Mouse (Mus musculus): ENCODE results near the gene Ggt1.
"Not testable (repeated sequence)": the region's sequence is repeated elsewhere in the genome, so short reads cannot be mapped to it uniquely, and the experiment has no call there.

The Ggt1 gene

GRCm38 (mm10) chr10:75549886-75550285 lies 11.5 kb upstream of the Ggt1 start:
- DNase-seq (ENCODE audit: low spot score), result no peak

GRCm38 (mm10) chr10:75551175-75551574 lies 10.2 kb upstream of the Ggt1 start:
- DNase-seq (ENCODE audit: low spot score), result peak; percentile 41

- DNase-seq (ENCODE audit: low spot score), result peak; percentile 37
Measured at GRCm38 (mm10) chr10:75552106-75552505, 9.3 kb upstream of the Ggt1 start.

GRCm38 (mm10) chr10:75552701-75553450 lies 8.5 kb upstream of the Ggt1 start:
- peak; percentile 42 for DNase-seq (ENCODE audit: low spot score)

GRCm38 (mm10) chr10:75554090-75554489 lies 7.3 kb upstream of the Ggt1 start:
- no peak for DNase-seq (ENCODE audit: low spot score)

- no peak for DNase-seq (ENCODE audit: low spot score)
Measured at GRCm38 (mm10) chr10:75555557-75555956, 5.8 kb upstream of the Ggt1 start.

GRCm38 (mm10) chr10:75556026-75556425 lies 5.4 kb upstream of the Ggt1 start:
- peak; percentile 86 for DNase-seq (ENCODE audit: low spot score)

GRCm38 (mm10) chr10:75558515-75558914 lies 2.9 kb upstream of the Ggt1 start:
- DNase-seq (ENCODE audit: low spot score), result peak; percentile 45

GRCm38 (mm10) chr10:75559041-75559675 lies 2.2 kb upstream of the Ggt1 start:
- DNase-seq (ENCODE audit: low spot score), result peak; percentile 44

- peak; percentile 76 for DNase-seq (ENCODE audit: low spot score)
Measured at GRCm38 (mm10) chr10:75559676-75560548, 1.5 kb upstream of the Ggt1 start, which contains the start of gene Lrrc75b. TSS of gene Lrrc75b (minus strand) at chr10:75560330.

- no peak for DNase-seq (ENCODE audit: low spot score)
Measured at GRCm38 (mm10) chr10:75560549-75560899, 880 bp upstream of the Ggt1 start.

- no peak for DNase-seq (ENCODE audit: low spot score)
Measured at GRCm38 (mm10) chr10:75562596-75562995, 1.2 kb downstream of the Ggt1 start.

- no peak for DNase-seq (ENCODE audit: low spot score)
Measured at GRCm38 (mm10) chr10:75564687-75565265, 3.4 kb downstream of the Ggt1 start.

GRCm38 (mm10) chr10:75565436-75565835 lies 4.0 kb downstream of the Ggt1 start:
- DNase-seq (ENCODE audit: low spot score), result no peak

- peak; percentile 37 for DNase-seq (ENCODE audit: low spot score)
Measured at GRCm38 (mm10) chr10:75565906-75566305, 4.5 kb downstream of the Ggt1 start.

- peak; percentile 39 for DNase-seq (ENCODE audit: low spot score)
Measured at GRCm38 (mm10) chr10:75566321-75566720, 4.9 kb downstream of the Ggt1 start.

GRCm38 (mm10) chr10:75566765-75567164 lies 5.4 kb downstream of the Ggt1 start:
- DNase-seq (ENCODE audit: low spot score), result not testable (repeated sequence)

GRCm38 (mm10) chr10:75568029-75568428 lies 6.6 kb downstream of the Ggt1 start:
- DNase-seq (ENCODE audit: low spot score), result no peak

GRCm38 (mm10) chr10:75568441-75568840 lies 7.0 kb downstream of the Ggt1 start:
- DNase-seq (ENCODE audit: low spot score), result no peak

GRCm38 (mm10) chr10:75568851-75569250 lies 7.4 kb downstream of the Ggt1 start:
- DNase-seq (ENCODE audit: low spot score), result no peak

- no peak for DNase-seq (ENCODE audit: low spot score)
Measured at GRCm38 (mm10) chr10:75570981-75571657, 9.7 kb downstream of the Ggt1 start.

GRCm38 (mm10) chr10:75571937-75572336 lies 10.5 kb downstream of the Ggt1 start:
- no peak for DNase-seq (ENCODE audit: low spot score)
